Mouse (Mus musculus) left cerebral cortex, adult 11 months (tissue): ENCODE data around the gene Gm17387.
"Not testable (repeated sequence)": the region's sequence is repeated elsewhere in the genome, so short reads cannot be mapped to it uniquely, and the experiment has no call there.

Experiments used
- DNase-seq: peaks from one replicate; pipeline ENCODE4 v3.0.0; 2022; ENCODE audit warnings: low spot score

Gm17387 gene

GRCm38 (mm10) chr7:141016707-141017697, 11.9 kb upstream of the Gm17387 start:
- no peak for DNase-seq

DNA sequence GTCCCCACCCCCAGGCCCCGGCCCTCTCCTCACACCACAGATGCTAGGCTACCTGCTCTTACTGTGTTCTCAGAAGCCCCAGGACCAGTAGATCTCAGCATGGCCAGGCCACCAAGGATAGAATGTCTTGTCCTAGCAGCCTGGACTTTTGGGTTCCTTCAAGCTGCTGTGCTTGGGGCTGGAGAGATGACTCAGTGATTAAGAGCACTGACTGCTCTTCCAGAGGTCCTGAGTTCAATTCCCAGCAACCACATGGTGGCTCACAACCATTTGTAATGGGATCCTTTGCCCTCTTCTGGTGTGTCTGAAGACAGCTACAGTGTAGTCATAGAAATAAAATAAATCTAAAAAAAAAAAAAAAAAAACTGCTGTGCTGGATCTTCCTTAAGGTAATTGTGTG, 11.1 kb upstream of the Gm17387 start, which contains the start of gene Ifitm6:
Gene Ifitm6 (minus strand): TSS at position 101 of the 400 bp plus-strand sequence.
- not testable (repeated sequence) for DNase-seq

GRCm38 (mm10) chr7:141019028-141019427, 9.9 kb upstream of the Gm17387 start:
- no peak for DNase-seq

- DNase-seq, result no peak
Measured at GRCm38 (mm10) chr7:141021489-141022449, 7.2 kb upstream of the Gm17387 start.

DNA sequence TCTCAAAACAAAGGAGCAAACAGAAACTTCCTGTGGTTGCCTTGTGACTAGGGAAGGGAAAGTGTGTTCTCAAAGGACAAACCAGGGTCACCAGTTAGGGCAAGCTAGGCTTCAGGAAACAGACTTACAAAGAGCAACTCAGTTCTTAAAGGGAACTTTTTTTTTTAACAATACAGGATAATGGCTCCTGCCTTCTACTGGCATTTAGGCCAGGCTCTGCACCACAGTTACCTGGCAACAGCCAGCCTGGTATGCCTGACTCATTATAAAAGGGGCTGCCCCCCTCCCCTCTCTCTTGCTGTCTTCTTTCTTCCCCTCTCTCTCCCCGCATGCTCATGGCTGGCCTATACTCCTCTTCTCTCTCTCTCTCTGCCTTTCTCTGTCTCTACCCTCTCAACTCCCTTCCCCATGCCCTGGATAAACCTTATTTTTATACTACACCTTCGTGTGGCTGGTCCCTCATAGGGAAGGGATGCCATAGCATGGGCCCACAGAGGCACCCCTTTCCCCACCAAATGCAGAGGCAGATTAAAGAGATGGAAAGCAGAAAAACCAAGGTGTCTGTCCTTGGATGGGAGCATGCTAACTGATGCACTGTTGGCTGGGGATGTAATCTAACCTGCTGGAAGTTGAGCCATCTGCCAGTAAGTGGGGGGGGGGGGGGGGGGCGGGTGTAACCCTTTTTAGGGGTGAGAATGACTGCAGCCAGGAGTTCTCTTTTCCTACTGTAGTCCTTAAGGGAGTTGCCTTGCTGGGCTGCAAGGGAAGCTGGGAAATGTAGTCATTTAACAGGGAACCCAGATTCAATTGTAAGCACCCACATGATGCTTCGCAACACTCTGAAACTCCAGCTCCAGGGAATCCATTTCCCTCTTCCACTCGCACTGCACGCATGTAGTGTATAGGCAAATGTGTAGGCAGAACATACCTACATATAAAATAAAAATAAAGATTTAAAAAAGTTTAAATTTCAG, 3.8 kb upstream of the Gm17387 start:
- DNase-seq, result no peak

DNA sequence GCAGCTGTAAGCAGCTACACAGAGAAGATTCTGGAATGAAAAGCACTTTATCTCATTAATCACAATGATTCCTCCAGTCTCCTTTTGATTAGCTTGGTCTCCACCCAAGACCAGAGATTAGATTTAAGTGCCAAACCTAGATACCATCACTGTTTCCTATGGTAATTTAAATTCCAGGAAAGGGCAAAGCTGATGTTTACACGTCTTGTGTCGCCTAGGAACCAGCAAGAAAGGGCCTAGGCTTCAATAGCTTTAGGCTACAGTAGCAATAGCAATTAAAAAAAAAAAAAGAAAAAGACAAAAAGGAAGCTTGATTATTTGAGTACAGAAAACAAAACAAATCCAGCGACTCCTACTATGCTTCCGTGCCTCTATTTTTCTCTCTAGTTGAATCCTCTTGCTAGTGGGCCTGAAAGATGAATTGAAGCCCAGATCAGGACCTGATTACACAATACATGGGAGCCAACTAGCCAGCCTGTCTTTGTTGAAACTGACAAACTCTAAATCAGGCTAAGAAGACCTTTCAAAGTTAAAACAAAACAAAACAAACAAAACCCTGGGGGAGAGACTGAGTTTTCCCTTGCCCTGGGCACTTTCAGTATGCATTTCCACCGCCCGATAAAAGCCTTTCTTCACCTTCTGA, 2.7 kb upstream of the Gm17387 start:
- DNase-seq, result no peak

- no peak for DNase-seq
Measured at GRCm38 (mm10) chr7:141026740-141027098, 2.2 kb upstream of the Gm17387 start.

DNA sequence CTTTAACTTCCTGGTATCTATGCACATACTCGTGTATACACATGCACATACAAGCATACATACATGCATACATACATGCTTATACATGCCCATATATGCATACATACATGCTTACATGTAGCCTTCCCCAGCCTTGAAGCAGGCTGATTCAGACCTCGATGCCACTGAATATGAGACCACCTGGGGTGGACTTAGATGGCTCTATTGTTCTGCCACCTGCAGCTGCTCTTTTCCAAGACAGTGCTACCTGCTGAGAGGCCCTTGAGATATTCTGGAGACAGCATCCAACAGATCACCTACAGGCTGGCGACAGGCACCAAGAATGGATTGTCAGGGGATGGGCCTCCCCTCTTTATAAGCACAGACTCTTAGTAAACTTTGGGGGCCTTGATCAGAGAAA, 1.5 kb downstream of the Gm17387 start:
- DNase-seq, result no peak

- no peak for DNase-seq
Measured at GRCm38 (mm10) chr7:141032458-141033167, 3.7 kb downstream of the Gm17387 start.

DNA sequence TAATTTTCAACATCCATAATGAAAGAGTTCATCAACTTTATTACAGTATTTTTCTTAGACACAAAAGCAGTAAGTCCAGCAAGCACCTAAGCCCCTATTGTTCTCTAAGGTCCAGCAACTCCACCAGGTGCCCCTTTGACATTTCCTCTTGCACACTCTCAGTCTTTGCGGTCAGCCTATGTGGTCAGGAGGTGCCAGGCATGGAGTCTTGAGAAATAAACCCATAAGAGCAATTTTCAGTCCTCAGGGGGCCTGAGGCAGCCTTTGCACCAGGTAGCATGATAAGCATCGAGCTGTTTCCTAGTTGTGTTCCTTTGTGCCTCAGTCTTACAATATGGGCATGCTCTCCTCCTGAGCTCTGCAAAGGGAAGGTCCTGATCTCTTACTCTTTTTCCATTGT, 7.7 kb downstream of the Gm17387 start:
- DNase-seq, result not testable (repeated sequence)

- DNase-seq, result no peak
Measured at GRCm38 (mm10) chr7:141038090-141039032, 9.4 kb downstream of the Gm17387 start.

DNA sequence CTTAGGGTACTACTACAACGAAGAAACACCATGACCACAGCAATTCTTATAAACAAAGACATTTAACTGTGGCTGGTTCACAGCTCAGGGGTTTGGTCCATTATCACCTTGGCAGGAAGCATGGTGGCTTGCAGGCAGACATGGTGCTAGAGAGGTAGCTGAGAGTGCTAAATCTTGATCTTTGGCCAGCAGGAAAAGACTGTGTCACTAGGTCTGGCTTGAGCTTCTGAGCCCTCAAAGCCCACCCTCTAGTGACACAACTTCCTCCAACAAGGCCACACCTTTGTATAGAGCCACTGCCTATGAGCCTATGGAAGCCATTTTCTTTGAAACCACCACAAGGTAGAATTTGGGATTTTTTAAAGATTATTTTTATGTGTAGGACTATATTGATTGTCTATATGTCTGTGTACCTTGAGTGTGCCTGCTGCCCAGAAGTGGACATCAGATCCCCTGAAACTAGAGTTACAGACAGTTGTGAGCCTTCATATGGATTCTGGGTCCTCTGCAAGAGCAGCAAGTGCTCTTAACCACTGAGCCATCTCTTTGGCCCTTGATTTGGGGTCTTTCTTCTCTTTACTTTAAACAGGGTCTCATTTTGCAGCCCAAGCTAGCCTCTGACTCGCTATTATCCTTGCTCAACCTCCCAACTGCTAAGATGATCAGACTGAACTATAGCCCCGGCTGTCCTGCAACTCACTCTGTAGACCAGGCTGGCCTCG, 10.6 kb downstream of the Gm17387 start:
- DNase-seq, result no peak

DNA sequence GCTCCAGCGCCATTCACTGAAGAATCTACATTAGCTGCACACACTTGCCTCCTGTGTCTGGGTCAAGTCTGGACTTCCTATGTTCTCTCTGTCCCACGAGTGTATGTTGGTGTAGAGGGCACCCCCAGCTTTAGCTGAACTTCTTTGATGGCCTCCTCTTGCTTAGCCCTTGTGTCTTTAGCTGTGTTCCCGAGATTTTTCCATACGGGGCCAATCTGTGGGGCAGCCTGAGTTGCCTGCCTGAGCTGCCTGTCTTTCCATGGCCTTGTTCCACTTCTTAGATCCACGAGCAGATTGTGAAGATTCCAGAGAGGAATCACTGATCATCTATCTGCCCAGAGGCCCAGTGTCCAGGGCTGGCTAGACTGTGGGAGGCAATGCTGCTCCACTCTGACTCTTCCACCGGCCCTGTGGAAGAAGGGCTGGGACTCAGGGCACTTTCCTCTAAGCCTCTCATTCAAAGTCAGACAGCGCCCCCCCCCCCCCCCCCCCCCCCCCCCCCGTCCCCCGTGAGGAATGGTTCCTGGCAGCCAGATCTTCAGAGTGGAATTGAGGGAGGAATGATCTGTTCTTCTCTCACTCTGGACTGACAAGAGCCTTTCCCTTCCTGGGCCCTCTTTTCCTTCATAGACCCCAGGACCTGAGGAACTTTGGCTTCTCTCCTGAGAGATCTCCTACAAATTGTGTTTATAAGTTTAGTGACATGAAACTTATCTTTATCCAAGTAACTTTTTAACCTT, 12.1 kb downstream of the Gm17387 start:
- DNase-seq, result no peak

DNA sequence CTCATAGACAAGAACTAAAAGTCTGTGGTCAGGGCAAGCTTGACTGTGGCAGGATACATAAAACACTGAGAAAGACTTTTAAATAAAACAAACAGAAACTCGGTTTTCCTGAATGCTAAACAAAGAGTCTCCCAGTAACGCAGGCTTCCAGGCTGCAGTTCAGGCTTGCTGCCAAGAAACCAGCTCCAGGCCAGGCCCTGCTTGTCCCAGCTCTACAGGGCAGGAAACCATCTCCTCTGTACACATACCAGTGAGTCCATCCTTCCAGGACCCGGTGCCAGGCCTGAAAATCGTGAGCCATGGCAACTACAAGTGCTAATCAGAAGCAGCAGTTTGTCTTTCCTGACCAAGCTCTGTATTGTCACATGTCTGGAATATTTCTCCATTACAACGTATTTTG, 12.7 kb downstream of the Gm17387 start:
- DNase-seq, result no peak

DNA sequence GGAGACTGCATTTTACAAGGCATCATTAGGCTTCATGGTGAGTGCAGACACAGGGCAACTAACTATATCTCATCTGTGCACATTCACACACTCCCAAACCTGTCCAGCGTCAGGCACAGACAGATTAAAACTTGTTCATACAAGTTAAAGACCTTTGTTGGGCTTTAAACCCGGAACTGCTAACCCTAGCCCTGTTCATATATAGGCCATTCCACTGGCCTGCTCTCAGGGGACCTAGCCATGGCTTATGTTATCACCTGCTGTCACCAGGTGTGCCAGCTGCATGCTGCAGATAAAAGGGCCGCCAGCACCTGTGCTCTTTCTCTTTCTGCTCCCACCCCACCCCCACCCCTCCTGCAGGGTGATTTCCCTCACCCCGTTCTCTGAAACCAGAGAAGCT, 13.6 kb downstream of the Gm17387 start:
- DNase-seq, result no peak

DNA sequence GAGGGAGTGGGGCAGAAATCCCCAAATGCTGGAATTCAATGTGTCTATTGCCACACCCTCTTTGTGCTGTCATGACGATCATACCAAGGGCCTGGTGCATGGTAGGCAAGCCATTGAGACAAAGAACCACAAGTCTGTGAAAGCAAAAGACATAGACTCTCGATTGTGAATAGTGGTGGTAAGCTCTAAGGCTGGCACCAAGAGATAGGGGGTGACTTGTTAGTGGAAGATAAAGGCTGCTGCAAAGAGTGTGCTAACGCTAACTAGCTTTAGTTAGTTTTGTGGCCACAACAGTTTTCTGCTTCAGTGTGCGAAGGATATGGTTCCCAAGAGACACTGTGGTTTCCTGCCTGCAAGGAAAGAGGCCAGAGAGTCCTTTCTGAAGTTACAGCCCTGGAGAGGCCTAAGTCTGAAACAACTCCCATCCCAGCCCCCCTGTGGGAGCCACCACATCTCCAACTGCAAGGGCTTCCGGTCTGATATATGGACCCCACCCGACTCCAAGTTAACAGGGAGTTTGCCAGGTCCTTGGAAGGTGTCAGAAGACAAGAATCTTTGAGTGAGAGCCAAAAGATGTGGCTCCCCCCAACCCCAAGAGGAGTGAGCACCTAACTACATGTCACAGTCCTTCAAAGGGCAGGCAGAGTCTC, 18.1 kb downstream of the Gm17387 start:
- DNase-seq, result no peak

GRCm38 (mm10) chr7:141047581-141048225, 18.8 kb downstream of the Gm17387 start:
- peak; percentile 71 for DNase-seq
